14 mouse cellular contexts compared by ENCODE assay signal in genomic region chr5:123117773-123118172, GRCm38 (mm10). TPM values are rescaled to one million over a fixed set of nuclear protein-coding genes. Genes with fewer than 3 reads are reported as not detected.
DNase-seq lines count a peak whose midpoint lies in the region; ATAC-seq and TF ChIP-seq lines count a peak whose summit lies in the region.
"Had no signal": no experiment of that assay in that cellular context is flagged by ENCODE, and none has a peak within 500 bp of the region (broad histone marks: within the 10 kb centered on the region; RNA-seq: fewer than 3 reads in every experiment).

No protein-coding gene starts in this region.

- H3K9me3 ChIP-seq in kidney, embryonic 16.5 days (ENCODE audit: low read length) = no peaks in the 10 kb centered on the region
- H3K9me3 ChIP-seq in lung, embryonic 14.5 days (ENCODE audit: low read depth, low read length) = no peaks in the 10 kb centered on the region
- H3K9me3 ChIP-seq in lung, embryonic 16.5 days (ENCODE audit: control insufficient read depth, low read length) = no peaks in the 10 kb centered on the region
- H3K9me3 ChIP-seq in stomach, embryonic 15.5 days = no peaks in the 10 kb centered on the region
- H3K9me3 ChIP-seq in forebrain, embryonic 15.5 days = no peaks in the 10 kb centered on the region
- H3K9me3 ChIP-seq: forebrain, embryonic 12.5 days had no signal

- TF ChIP-seq POLR2A in kidney, adult 2 months (IDR thresholded peaks at IDR 0.05; ENCODE audit: low read depth, low read length) = no peak
- no peak for TF ChIP-seq POLR2A in lung, adult 2 months (IDR thresholded peaks at IDR 0.05; ENCODE audit: borderline replicate concordance, extremely low read depth, low read depth, low read length)

- no peak overlapping the region for H3K4me2 ChIP-seq in kidney, embryonic 16.5 days (replicated peaks; ENCODE audit: low read depth, low read length)
- no peak overlapping the region for H3K4me2 ChIP-seq in lung, embryonic 14.5 days
- H3K4me2 ChIP-seq in lung, embryonic 16.5 days (ENCODE audit: low read depth, low read length) = no peak overlapping the region
- H3K4me2 ChIP-seq in stomach, embryonic 15.5 days = no peak overlapping the region
- H3K4me2 ChIP-seq in forebrain, embryonic 15.5 days (replicated peaks) = no peak overlapping the region
- H3K4me2 ChIP-seq: forebrain, embryonic 12.5 days; heart, embryonic 13.5 days; midbrain, embryonic 11.5 days; neural tube, embryonic 12.5 days had no signal

- no peaks in the 10 kb centered on the region; the same call in 1 of the 2 replicates for H3K4me1 ChIP-seq in kidney, adult 2 months (ENCODE audit: control insufficient read depth, insufficient read depth, low read length)
- H3K4me1 ChIP-seq in kidney, embryonic 16.5 days (ENCODE audit: insufficient read depth, low read length) = no peaks in the 10 kb centered on the region
- H3K4me1 ChIP-seq in lung, embryonic 14.5 days (ENCODE audit: insufficient read depth) = no peaks in the 10 kb centered on the region
- H3K4me1 ChIP-seq in lung, adult 2 months (ENCODE audit: control insufficient read depth, insufficient read depth, low read length) = no peaks in the 10 kb centered on the region
- peaks cover 19% of the 10 kb centered on the region for H3K4me1 ChIP-seq in lung, embryonic 16.5 days (replicated peaks; ENCODE audit: control insufficient read depth, insufficient read depth, low read length)
- H3K4me1 ChIP-seq in stomach, embryonic 15.5 days = 0 out of 2 replicates have a peak, but pooled peaks cover 3% of the 10 kb centered on the region
- no peaks in the 10 kb centered on the region for H3K4me1 ChIP-seq in forebrain, embryonic 15.5 days
- H3K4me1 ChIP-seq: heart, embryonic 13.5 days had no signal

- DNase-seq in kidney, adult 2 months = peak; percentile 71
- peak; percentile 26 for DNase-seq in lung, embryonic 14.5 days
- no peak for DNase-seq in lung, adult 2 months
- DNase-seq in adrenal gland, adult 8-10 months = no peak

- no peaks in the 10 kb centered on the region for H3K27me3 ChIP-seq in kidney, adult 2 months (replicated peaks; ENCODE audit: control insufficient read depth, insufficient read depth, low read length)
- H3K27me3 ChIP-seq in kidney, embryonic 16.5 days (ENCODE audit: insufficient read depth, low read length) = no peaks in the 10 kb centered on the region
- H3K27me3 ChIP-seq in lung, embryonic 14.5 days (ENCODE audit: insufficient read depth, low read length) = no peaks in the 10 kb centered on the region
- no peaks in the 10 kb centered on the region for H3K27me3 ChIP-seq in lung, embryonic 16.5 days (ENCODE audit: control insufficient read depth, insufficient read depth, low read depth, low read length)
- H3K27me3 ChIP-seq in stomach, embryonic 15.5 days (replicated peaks) = no peaks in the 10 kb centered on the region
- no peaks in the 10 kb centered on the region for H3K27me3 ChIP-seq in forebrain, embryonic 15.5 days
- H3K27me3 ChIP-seq: forebrain, embryonic 12.5 days; heart, embryonic 13.5 days; neural tube, embryonic 12.5 days had no signal

- H3K4me3 ChIP-seq in kidney, adult 2 months (ENCODE audit: insufficient read depth, low read depth, low read length) = no peak overlapping the region
- H3K4me3 ChIP-seq in kidney, embryonic 16.5 days (ENCODE audit: low read length) = no peak overlapping the region
- H3K4me3 ChIP-seq in lung, embryonic 14.5 days (ENCODE audit: low read depth, low read length) = no peak overlapping the region
- no peak overlapping the region for H3K4me3 ChIP-seq in lung, adult 2 months (replicated peaks; ENCODE audit: extremely low read depth, low read depth, low read length)
- H3K4me3 ChIP-seq in lung, embryonic 16.5 days (ENCODE audit: low read length) = no peak overlapping the region
- no peak overlapping the region for H3K4me3 ChIP-seq in stomach, embryonic 15.5 days (replicated peaks)
- H3K4me3 ChIP-seq in forebrain, embryonic 15.5 days = no peak overlapping the region
- H3K4me3 ChIP-seq: forebrain, embryonic 12.5 days; heart, embryonic 13.5 days; layer of hippocampus, adult 2 months; neural tube, embryonic 12.5 days had no signal

- TF ChIP-seq CTCF in kidney, adult 2 months (conservative IDR thresholded peaks at IDR 0.05; ENCODE audit: insufficient read depth, insufficient read length, low read depth, low read length) = no peak
- TF ChIP-seq CTCF in lung, embryonic 14.5 days (IDR thresholded peaks at IDR 0.05; ENCODE audit: low read depth) = no peak
- TF ChIP-seq CTCF in lung, adult 2 months (IDR thresholded peaks at IDR 0.05; ENCODE audit: insufficient read depth, low read length) = no peak

- no peak overlapping the region for H3K9ac ChIP-seq in kidney, embryonic 16.5 days (replicated peaks; ENCODE audit: low read length)
- H3K9ac ChIP-seq in lung, embryonic 14.5 days = no peak overlapping the region
- H3K9ac ChIP-seq in lung, embryonic 16.5 days (ENCODE audit: low read length) = no peak overlapping the region
- no peak overlapping the region for H3K9ac ChIP-seq in stomach, embryonic 15.5 days
- no peak overlapping the region for H3K9ac ChIP-seq in forebrain, embryonic 15.5 days (replicated peaks)
- H3K9ac ChIP-seq: forebrain, embryonic 12.5 days; heart, embryonic 13.5 days; liver, embryonic 14.5 days; neural tube, embryonic 12.5 days had no signal

- WGBS in kidney, adult 2 months = 50% methylated on average over 8 of the region's 8 CpGs
- 80% methylated on average over 8 of the region's 8 CpGs for WGBS in kidney, embryonic 16.5 days
- WGBS in lung, embryonic 14.5 days = 58% methylated on average over 8 of the region's 8 CpGs
- WGBS in lung, adult 2 months = 67% methylated on average over 8 of the region's 8 CpGs
- WGBS in lung, embryonic 16.5 days = 50% methylated on average over 8 of the region's 8 CpGs
- 71% methylated on average over 8 of the region's 8 CpGs for WGBS in stomach, embryonic 15.5 days
- 85% methylated on average over 8 of the region's 8 CpGs for WGBS in forebrain, embryonic 15.5 days

- no peaks in the 10 kb centered on the region for H3K36me3 ChIP-seq in kidney, adult 2 months (ENCODE audit: control insufficient read depth, insufficient read depth, low read length)
- H3K36me3 ChIP-seq in kidney, embryonic 16.5 days (ENCODE audit: insufficient read depth, low read length) = 0 out of 2 replicates have a peak, but pooled peaks cover 5% of the 10 kb centered on the region
- no peaks in the 10 kb centered on the region for H3K36me3 ChIP-seq in lung, embryonic 14.5 days (ENCODE audit: insufficient read depth)
- no peaks in the 10 kb centered on the region for H3K36me3 ChIP-seq in lung, embryonic 16.5 days (ENCODE audit: control insufficient read depth, insufficient read depth, low read length)
- H3K36me3 ChIP-seq in stomach, embryonic 15.5 days = no peaks in the 10 kb centered on the region; the same call in 1 of the 2 replicates
- peaks cover 7% of the 10 kb centered on the region for H3K36me3 ChIP-seq in forebrain, embryonic 15.5 days

- peak overlapping the region; percentile 61 for H3K27ac ChIP-seq in kidney, adult 2 months (ENCODE audit: insufficient read depth, low read depth, low read length)
- no peak overlapping the region for H3K27ac ChIP-seq in kidney, embryonic 16.5 days (ENCODE audit: low read length)
- no peak overlapping the region for H3K27ac ChIP-seq in lung, embryonic 14.5 days (ENCODE audit: low read depth)
- H3K27ac ChIP-seq in lung, embryonic 16.5 days (ENCODE audit: low read length) = peak overlapping the region; percentile 78
- no peak overlapping the region for H3K27ac ChIP-seq in stomach, embryonic 15.5 days
- no peak overlapping the region for H3K27ac ChIP-seq in forebrain, embryonic 15.5 days (replicated peaks)
- H3K27ac ChIP-seq: forebrain, embryonic 12.5 days; heart, embryonic 13.5 days; layer of hippocampus, adult 2 months; liver, embryonic 14.5 days; neural tube, embryonic 12.5 days had no signal

- ATAC-seq in kidney, embryonic 16.5 days (ENCODE audit: low FRiP score, low TSS enrichment) = no peak
- ATAC-seq in lung, embryonic 14.5 days (ENCODE audit: insufficient read depth) = no peak
- ATAC-seq in lung, embryonic 16.5 days (ENCODE audit: low read depth) = 0 out of 2 replicates have a peak, but pooled peaks have one; percentile 6
- ATAC-seq in stomach, embryonic 15.5 days (ENCODE audit: insufficient read depth, low FRiP score, low read depth) = 0 out of 2 replicates have a peak, but pooled peaks have one; percentile 2
- ATAC-seq in forebrain, embryonic 15.5 days (replicated peaks) = no peak

RNA-seq across cellular contexts. Expression of gene Rhof, which starts 14.7 kb away (rescaled TPM):
- polyA plus RNA-seq in kidney, adult 2 months (2012; rRNA removed) = 12.1 and 13.4 TPM in 2 replicates
- 3.2 and 3.8 TPM in 2 replicates for polyA plus RNA-seq in kidney, embryonic 16.5 days (2015; fragmentation: Nextera tagmentation; extraction: Ambion mirVana)
- polyA plus RNA-seq in lung, embryonic 14.5 days (2014; fragmentation: Nextera tagmentation; extraction: Ambion mirVana) = 2.4 and 2.5 TPM in 2 replicates
- 10.0 and 10.8 TPM in 2 replicates for polyA plus RNA-seq in lung, adult 2 months (2012; rRNA removed)
- 5.3 and 5.6 TPM in 2 replicates for polyA plus RNA-seq in lung, embryonic 16.5 days (2015; fragmentation: Nextera tagmentation; extraction: Ambion mirVana)
- polyA plus RNA-seq in stomach, embryonic 15.5 days (2015; fragmentation: Nextera tagmentation; extraction: Ambion mirVana) = 1.9 and 2.3 TPM in 2 replicates
- total RNA-seq in adrenal gland, adult 8-10 months (2022) = 1 to 10 TPM; 1.3 to 4.4 (median 3.3) TPM
- 11.4 and 12.4 TPM in 2 replicates for polyA plus RNA-seq in forebrain, embryonic 15.5 days (2015; fragmentation: Nextera tagmentation; extraction: Ambion mirVana)

RNA-seq across cellular contexts. Expression of gene Setd1b, which starts 24.2 kb away (rescaled TPM):
- polyA plus RNA-seq in kidney, adult 2 months (2012; rRNA removed) = 6.7 and 8.8 TPM in 2 replicates
- polyA plus RNA-seq in kidney, embryonic 16.5 days (2015; fragmentation: Nextera tagmentation; extraction: Ambion mirVana) = 8.4 and 11.0 TPM in 2 replicates
- 11.5 and 12.1 TPM in 2 replicates for polyA plus RNA-seq in lung, embryonic 14.5 days (2014; fragmentation: Nextera tagmentation; extraction: Ambion mirVana)
- 12.9 and 15.2 TPM in 2 replicates for polyA plus RNA-seq in lung, adult 2 months (2012; rRNA removed)
- 8.4 and 9.1 TPM in 2 replicates for polyA plus RNA-seq in lung, embryonic 16.5 days (2015; fragmentation: Nextera tagmentation; extraction: Ambion mirVana)
- 9.4 and 9.6 TPM in 2 replicates for polyA plus RNA-seq in stomach, embryonic 15.5 days (2015; fragmentation: Nextera tagmentation; extraction: Ambion mirVana)
- 10 to 100 TPM; 24.2 to 40.1 (median 32.6) TPM for total RNA-seq in adrenal gland, adult 8-10 months (2022)
- 13.6 and 13.7 TPM in 2 replicates for polyA plus RNA-seq in forebrain, embryonic 15.5 days (2015; fragmentation: Nextera tagmentation; extraction: Ambion mirVana)

RNA-seq across cellular contexts. Expression of gene Tmem120b, which starts 49.6 kb away (rescaled TPM):
- polyA plus RNA-seq in kidney, adult 2 months (2012; rRNA removed) = 9.9 and 12.7 TPM in 2 replicates
- polyA plus RNA-seq in kidney, embryonic 16.5 days (2015; fragmentation: Nextera tagmentation; extraction: Ambion mirVana) = 16.8 and 20.0 TPM in 2 replicates
- 8.2 and 10.0 TPM in 2 replicates for polyA plus RNA-seq in lung, embryonic 14.5 days (2014; fragmentation: Nextera tagmentation; extraction: Ambion mirVana)
- 10.4 and 12.1 TPM in 2 replicates for polyA plus RNA-seq in lung, adult 2 months (2012; rRNA removed)
- 12.4 and 14.5 TPM in 2 replicates for polyA plus RNA-seq in lung, embryonic 16.5 days (2015; fragmentation: Nextera tagmentation; extraction: Ambion mirVana)
- 12.9 and 14.2 TPM in 2 replicates for polyA plus RNA-seq in stomach, embryonic 15.5 days (2015; fragmentation: Nextera tagmentation; extraction: Ambion mirVana)
- 10 to 100 TPM in 3 of 4 experiments, 1 to 10 TPM in 1; 9.8 to 22.3 (median 14.5) TPM for total RNA-seq in adrenal gland, adult 8-10 months (2022)
- 16.0 and 16.9 TPM in 2 replicates for polyA plus RNA-seq in forebrain, embryonic 15.5 days (2015; fragmentation: Nextera tagmentation; extraction: Ambion mirVana)

RNA-seq across cellular contexts. Expression of gene Psmd9, which starts 51.4 kb away (rescaled TPM):
- polyA plus RNA-seq in kidney, adult 2 months (2012; rRNA removed) = 34.2 and 35.1 TPM in 2 replicates
- 86.9 and 87.9 TPM in 2 replicates for polyA plus RNA-seq in kidney, embryonic 16.5 days (2015; fragmentation: Nextera tagmentation; extraction: Ambion mirVana)
- 70.9 and 81.7 TPM in 2 replicates for polyA plus RNA-seq in lung, embryonic 14.5 days (2014; fragmentation: Nextera tagmentation; extraction: Ambion mirVana)
- 19.3 and 21.5 TPM in 2 replicates for polyA plus RNA-seq in lung, adult 2 months (2012; rRNA removed)
- 87.0 and 91.8 TPM in 2 replicates for polyA plus RNA-seq in lung, embryonic 16.5 days (2015; fragmentation: Nextera tagmentation; extraction: Ambion mirVana)
- polyA plus RNA-seq in stomach, embryonic 15.5 days (2015; fragmentation: Nextera tagmentation; extraction: Ambion mirVana) = 67.6 and 76.0 TPM in 2 replicates
- total RNA-seq in adrenal gland, adult 8-10 months (2022) = 10 to 100 TPM; 23.3 to 33.3 (median 28.0) TPM
- 82.0 and 82.9 TPM in 2 replicates for polyA plus RNA-seq in forebrain, embryonic 15.5 days (2015; fragmentation: Nextera tagmentation; extraction: Ambion mirVana)

Comparison
In these comparisons a context has a peak if more than half of its experiments do, and no peak if none do; other contexts are left out.
1. DNase-seq: peak in kidney, adult 2 months (single experiment) and lung, embryonic 14.5 days (single experiment); none in lung, adult 2 months (single experiment) and adrenal gland, adult 8-10 months (single experiment).
2. H3K27ac ChIP-seq: peak in kidney, adult 2 months (single experiment) and lung, embryonic 16.5 days (single experiment); none in kidney, embryonic 16.5 days (single experiment), lung, embryonic 14.5 days (single experiment), stomach, embryonic 15.5 days (single experiment) and forebrain, embryonic 15.5 days (single experiment).
3. ATAC-seq: peak in lung, embryonic 16.5 days (single experiment) and stomach, embryonic 15.5 days (single experiment); none in kidney, embryonic 16.5 days (single experiment), lung, embryonic 14.5 days (single experiment) and forebrain, embryonic 15.5 days (single experiment).